Mouse (Mus musculus) thymus, adult 2 months (tissue): Measurements from ENCODE around the gene Dffa.
"Not testable (repeated sequence)": the region's sequence is repeated elsewhere in the genome, so short reads cannot be mapped to it uniquely, and the experiment has no call there.

ENCODE experiments used
- CTCF ChIP-seq: fragments of 200-500 bp; IDR thresholded peaks from 2 replicates; pipeline ENCODE4 v1.5.1; 2012; ENCODE audit warnings: mild to moderate bottlenecking, control low read depth, low read length, moderate library complexity, borderline replicate concordance; ENCODE audit not compliant: control insufficient read depth, poor library complexity, insufficient read depth; ENCODE audit errors: extremely low read depth
- POLR2A ChIP-seq: fragments of 200-500 bp; IDR thresholded peaks from 2 replicates; pipeline ENCODE4 v1.6.1; 2012; ENCODE audit warnings: mild to moderate bottlenecking, low read length, control low read depth, moderate library complexity; ENCODE audit not compliant: control insufficient read depth, poor library complexity, insufficient read depth; ENCODE audit errors: extremely low read depth

- not testable (repeated sequence) for TF ChIP-seq CTCF, POLR2A
Observed at GRCm38 (mm10) chr4:149119978-149120562, 16.1 kb downstream of the Dffa start.
